Mouse (Mus musculus): ENCODE measurements around the gene Smco4. TPM values are rescaled to one million over a fixed set of nuclear protein-coding genes. Genes with fewer than 3 reads are reported as not detected.

The Smco4 gene
- 9.2 to 14.9 TPM (median 12.6 TPM) in 4 replicates for total RNA-seq (2023)

DNA sequence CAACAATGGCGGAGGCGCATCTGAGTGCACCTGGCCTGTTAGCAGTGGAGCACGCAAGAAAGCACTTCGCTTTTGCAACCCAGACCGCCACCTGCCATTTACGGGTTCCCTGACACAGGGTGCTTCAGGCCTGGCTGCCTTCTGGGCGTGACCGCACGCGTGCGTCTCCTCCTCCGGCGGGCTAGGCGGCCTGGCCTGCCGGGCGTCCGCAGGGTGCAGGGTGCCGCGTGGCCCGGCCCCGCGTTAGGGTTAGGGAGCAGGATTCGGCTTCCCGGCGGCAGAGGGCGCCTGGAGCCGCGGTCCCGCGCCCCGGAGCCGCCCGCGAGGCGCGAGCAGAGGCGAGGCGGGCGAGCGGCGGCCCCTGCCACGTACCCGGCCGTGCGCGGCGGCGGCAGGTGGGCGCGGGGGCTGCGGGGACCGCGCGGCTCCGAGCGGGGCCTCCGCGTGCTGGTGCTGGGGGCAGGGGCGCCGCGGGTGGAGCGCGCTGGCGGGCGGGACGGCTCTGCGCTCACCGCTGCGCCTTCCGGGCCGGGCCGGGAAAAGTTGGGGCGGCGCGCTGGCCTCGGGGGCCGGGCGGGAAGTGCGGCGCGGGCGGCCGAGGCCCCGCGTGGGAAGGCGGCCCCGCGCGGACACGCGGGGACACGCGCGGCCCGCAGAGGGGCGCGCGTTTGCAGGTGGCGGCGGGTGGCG lies at the start of gene Smco4:
Gene Smco4, plus strand, starts transcription at position 198 of the 690 bp plus-strand sequence.

Other genes with a start within 250 kb of the Smco4 start
- 45.2 to 55.6 TPM (median 51.3 TPM) in 4 replicates for gene Med17, start 213.5 kb upstream of the Smco4 start, total RNA-seq (2023)
- gene Taf1d, start 187.2 kb upstream of the Smco4 start, total RNA-seq (2023) = 281 to 309 TPM (median 297 TPM) in 4 replicates
- 5.4 to 8.6 TPM (median 5.9 TPM) in 4 replicates for gene 4931406C07Rik, start 187.0 kb upstream of the Smco4 start, total RNA-seq (2023)
- gene Cep295, start 135.6 kb upstream of the Smco4 start, total RNA-seq (2023) = 50.6 to 53.3 TPM (median 52.0 TPM) in 4 replicates
- gene Deup1, start 134.5 kb downstream of the Smco4 start, total RNA-seq (2023) = not detected in 4 replicates
- gene Slc36a4, start 216.3 kb downstream of the Smco4 start, total RNA-seq (2023) = 9.2 to 11.0 TPM (median 10.9 TPM) in 4 replicates

All from B cell, adult 62 days (primary cell).